8 mouse cellular contexts compared by ENCODE assay signal in the genomic region with DNA sequence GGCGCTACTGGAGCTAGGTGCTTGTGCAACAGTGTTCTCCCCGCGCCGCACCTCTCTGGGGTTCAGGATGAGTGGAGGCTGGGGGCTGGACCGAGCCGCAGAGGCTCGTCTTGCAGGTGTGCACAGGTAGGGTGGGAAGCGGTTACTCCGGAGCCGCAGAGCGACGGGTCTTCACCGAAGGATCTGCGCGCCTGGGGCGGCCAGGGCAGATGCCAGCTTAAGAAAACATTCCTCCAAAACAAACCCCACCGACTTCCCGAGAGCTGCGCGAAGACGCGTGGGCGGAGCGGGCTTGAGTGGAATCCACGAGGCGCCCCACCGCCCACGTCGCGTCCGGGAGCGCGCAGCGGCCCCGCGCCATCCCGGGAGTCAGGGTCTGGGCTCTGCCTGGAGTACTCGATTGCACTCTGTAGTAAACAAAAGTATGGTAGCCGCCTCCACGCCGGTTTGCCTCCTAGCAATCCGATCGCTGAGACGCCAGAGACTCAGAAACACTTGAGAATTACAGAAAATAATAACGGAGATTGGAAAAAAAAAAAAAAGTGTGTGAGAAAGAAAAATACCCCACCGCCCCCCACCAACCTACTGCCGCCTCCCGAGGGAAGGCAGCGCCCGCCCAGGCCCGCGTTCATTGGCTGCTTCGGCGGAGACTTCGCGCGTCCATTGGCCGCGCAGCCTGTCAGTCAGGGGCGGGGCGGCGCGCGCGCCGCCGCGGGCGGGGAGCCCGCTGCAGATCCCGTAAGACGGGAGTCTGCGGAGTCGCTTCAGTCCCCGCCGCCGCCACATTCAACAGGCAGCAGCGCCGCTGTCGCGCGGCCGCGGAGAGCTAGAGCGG. TPM values are rescaled to one million over a fixed set of nuclear protein-coding genes. Genes with fewer than 3 reads are reported as not detected.
A peak's percentile ranks its signal among the peaks of the same experiment; 100 is the strongest.
DNase-seq lines count a peak whose midpoint lies in the region; ATAC-seq and TF ChIP-seq lines count a peak whose summit lies in the region.

A gene (plus strand): TSS at position 685 of the 835 bp plus-strand sequence.

- no peaks in the 10 kb centered on the region for H3K36me3 ChIP-seq in forebrain, embryonic 15.5 days
- no peaks in the 10 kb centered on the region for H3K36me3 ChIP-seq in lung, embryonic 14.5 days (ENCODE audit: insufficient read depth)

- under 1% methylated on average over 83 of the region's 85 CpGs for WGBS in forebrain, embryonic 15.5 days
- WGBS in lung, embryonic 14.5 days, result under 1% methylated on average over 85 of the region's 85 CpGs
- WGBS in olfactory bulb, adult 2 months, result under 1% methylated on average over 85 of the region's 85 CpGs

- no peaks in the 10 kb centered on the region for H3K9me3 ChIP-seq in forebrain, embryonic 15.5 days
- no peaks in the 10 kb centered on the region for H3K9me3 ChIP-seq in lung, embryonic 14.5 days (ENCODE audit: low read depth, low read length)

- ATAC-seq in forebrain, embryonic 15.5 days (replicated peaks), result peak; percentile 98
- peak; percentile 91 for ATAC-seq in lung, embryonic 14.5 days (ENCODE audit: insufficient read depth)

- peak; percentile 78 for DNase-seq in ES-CJ7 (ENCODE audit: low read depth, low spot score)
- DNase-seq in cerebellum, adult 11 months, result peak; percentile 83
- DNase-seq in heart, postnatal 14 days, result peak; percentile 96 to 97
- DNase-seq in layer of hippocampus, adult 2 months (ENCODE audit: low spot score in 2 of 2), result peak; percentile 69 to 87
- DNase-seq in lung, embryonic 14.5 days, result peak; percentile 94
- peak; percentile 73 to 81 for DNase-seq in thymus, adult 18-20 months

- peaks cover 36% of the 10 kb centered on the region for H3K27me3 ChIP-seq in forebrain, embryonic 15.5 days
- H3K27me3 ChIP-seq in lung, embryonic 14.5 days (ENCODE audit: insufficient read depth, low read length), result peaks cover 7% of the 10 kb centered on the region; the same call in 1 of the 2 replicates

- H3K4me2 ChIP-seq in forebrain, embryonic 15.5 days (replicated peaks), result peak within 1 kb of the TSS; percentile 92
- peak within 1 kb of the TSS; percentile 99 for H3K4me2 ChIP-seq in lung, embryonic 14.5 days

- intact Hi-C loops in heart, postnatal 14 days (cut with DNase I), result loop anchor here (2.0 kb wide), 2 partner anchors 137 to 183 kb away; no protein-coding TSS in a partner anchor

- H3K4me3 ChIP-seq in forebrain, embryonic 15.5 days, result peak within 1 kb of the TSS; percentile 94
- peak within 1 kb of the TSS; percentile 89 for H3K4me3 ChIP-seq in layer of hippocampus, adult 2 months
- H3K4me3 ChIP-seq in lung, embryonic 14.5 days (ENCODE audit: low read depth, low read length), result peak within 1 kb of the TSS; percentile 76
- H3K4me3 ChIP-seq in olfactory bulb, adult 2 months (ENCODE audit: insufficient read depth, low read depth, low read length), result peak within 1 kb of the TSS; percentile 99

- peak; percentile 85 for TF ChIP-seq POLR2A in olfactory bulb, adult 2 months (IDR thresholded peaks at IDR 0.05; ENCODE audit: insufficient read depth, low read depth, low read length)

- H3K4me1 ChIP-seq in forebrain, embryonic 15.5 days, result peaks cover 37% of the 10 kb centered on the region
- 0 out of 2 replicates have a peak, but pooled peaks cover 3% of the 10 kb centered on the region for H3K4me1 ChIP-seq in lung, embryonic 14.5 days (ENCODE audit: insufficient read depth)
- peaks cover 8% of the 10 kb centered on the region for H3K4me1 ChIP-seq in olfactory bulb, adult 2 months (ENCODE audit: control insufficient read depth, insufficient read depth, low read length)

- peak within 1 kb of the TSS; percentile 61 for H3K9ac ChIP-seq in forebrain, embryonic 15.5 days (replicated peaks)
- H3K9ac ChIP-seq in lung, embryonic 14.5 days, result peak within 1 kb of the TSS; percentile 79

- H3K27ac ChIP-seq in forebrain, embryonic 15.5 days (replicated peaks), result peak within 1 kb of the TSS; percentile 42; the same call in 1 of the 2 replicates
- peak within 1 kb of the TSS; percentile 93 for H3K27ac ChIP-seq in layer of hippocampus, adult 2 months
- peak within 1 kb of the TSS; percentile 86 for H3K27ac ChIP-seq in lung, embryonic 14.5 days (ENCODE audit: low read depth)
- peak within 1 kb of the TSS; percentile 71; the same call in 1 of the 2 replicates for H3K27ac ChIP-seq in olfactory bulb, adult 2 months (ENCODE audit: insufficient read depth, low read depth, low read length)

- TF ChIP-seq CTCF in layer of hippocampus, adult 2 months (conservative IDR thresholded peaks at IDR 0.05), result peak; percentile 51
- TF ChIP-seq CTCF in lung, embryonic 14.5 days (IDR thresholded peaks at IDR 0.05; ENCODE audit: low read depth), result no peak
- TF ChIP-seq CTCF in olfactory bulb, adult 2 months (IDR thresholded peaks at IDR 0.05; ENCODE audit: insufficient read depth, low read depth, low read length), result no peak

RNA-seq across cellular contexts. Expression of the gene that starts here (rescaled TPM):
- 3.6 and 3.8 TPM in 2 replicates for polyA plus RNA-seq in forebrain, embryonic 15.5 days (2015; fragmentation: Nextera tagmentation; extraction: Ambion mirVana)
- total RNA-seq in heart, postnatal 14 days (2021), result 10 to 100 TPM; 13.6 to 15.7 TPM
- 10 to 100 TPM; 22.4 to 23.5 TPM for total RNA-seq in layer of hippocampus, adult 2 months (2021)
- 7.0 and 7.3 TPM in 2 replicates for polyA plus RNA-seq in lung, embryonic 14.5 days (2014; fragmentation: Nextera tagmentation; extraction: Ambion mirVana)
- polyA plus RNA-seq in olfactory bulb, adult 2 months (2012; ENCODE audit: insufficient read depth, insufficient read length, low replicate concordance, missing spikeins), result not detected in 2 replicates

Comparison
In these comparisons a context has a peak if more than half of its experiments do, and no peak if none do; other contexts are left out.
1. Peak in every context shown above with its lines: DNase-seq, ATAC-seq, H3K4me3 ChIP-seq and H3K27ac ChIP-seq.
2. H3K27ac ChIP-seq: peak in every context shown above with its lines; median percentile 93 in layer of hippocampus, adult 2 months; 86 in lung, embryonic 14.5 days; 71 in olfactory bulb, adult 2 months; 42 in forebrain, embryonic 15.5 days.